Mouse (Mus musculus) CH12.LX (cell line): ENCODE measurements around the gene Ddn.

Experiments
- CTCF ChIP-seq, 2 experiments: IDR thresholded peaks in 1 of 2; conservative IDR thresholded peaks in 1 of 2; 2 replicates each; pipeline ENCODE4 v1.5.1; 2011 to 2012; ENCODE audit warnings: low read depth in 2 of 2, low read length in 2 of 2, improper control_type of control experiment in 1 of 2, inconsistent platforms in 1 of 2, mild to moderate bottlenecking in 1 of 2, moderate library complexity in 1 of 2
- E2F4 ChIP-seq: IDR thresholded peaks from 2 replicates; pipeline ENCODE4 v1.6.1; 2011; ENCODE audit warnings: low read depth, low read length, improper control_type of control experiment; ENCODE audit not compliant: insufficient replicate concordance
- EP300 ChIP-seq: IDR thresholded peaks from 2 replicates; pipeline ENCODE4 v1.6.1; 2011; ENCODE audit warnings: low read length, improper control_type of control experiment
- ETS1 ChIP-seq: conservative IDR thresholded peaks from 2 replicates; pipeline ENCODE4 v1.6.1; 2012; ENCODE audit warnings: low read depth, mild to moderate bottlenecking, inconsistent platforms, low read length, improper control_type of control experiment, moderate library complexity
- MAFK ChIP-seq: IDR thresholded peaks from 2 replicates; pipeline ENCODE4 v1.6.1; 2011; ENCODE audit warnings: low read length, improper control_type of control experiment; ENCODE audit not compliant: insufficient replicate concordance
- POLR2A ChIP-seq: IDR thresholded peaks from 2 replicates; pipeline ENCODE4 v1.6.1; 2011; ENCODE audit warnings: low read depth, mild to moderate bottlenecking, improper control_type of control experiment, low read length
- POLR2AphosphoS2 ChIP-seq: IDR thresholded peaks from 2 replicates; pipeline ENCODE4 v1.6.1; 2011; ENCODE audit warnings: low read depth, low read length, improper control_type of control experiment
- RCOR1 ChIP-seq: conservative IDR thresholded peaks from 2 replicates; pipeline ENCODE4 v1.6.1; 2012; ENCODE audit warnings: low read depth, mild to moderate bottlenecking, inconsistent platforms, low read length, improper control_type of control experiment
- SIN3A ChIP-seq: IDR thresholded peaks from 2 replicates; pipeline ENCODE4 v1.6.1; 2012; ENCODE audit warnings: low read length, improper control_type of control experiment, inconsistent platforms
- TCF12 ChIP-seq: IDR thresholded peaks from 2 replicates; pipeline ENCODE4 v1.6.1; 2014; ENCODE audit warnings: low read depth, mild to moderate bottlenecking, inconsistent platforms, low read length, improper control_type of control experiment
- ZNF384 ChIP-seq: IDR thresholded peaks from 2 replicates; pipeline ENCODE4 v1.6.1; 2012; ENCODE audit warnings: low read depth, low read length, improper control_type of control experiment, inconsistent platforms

DNA sequence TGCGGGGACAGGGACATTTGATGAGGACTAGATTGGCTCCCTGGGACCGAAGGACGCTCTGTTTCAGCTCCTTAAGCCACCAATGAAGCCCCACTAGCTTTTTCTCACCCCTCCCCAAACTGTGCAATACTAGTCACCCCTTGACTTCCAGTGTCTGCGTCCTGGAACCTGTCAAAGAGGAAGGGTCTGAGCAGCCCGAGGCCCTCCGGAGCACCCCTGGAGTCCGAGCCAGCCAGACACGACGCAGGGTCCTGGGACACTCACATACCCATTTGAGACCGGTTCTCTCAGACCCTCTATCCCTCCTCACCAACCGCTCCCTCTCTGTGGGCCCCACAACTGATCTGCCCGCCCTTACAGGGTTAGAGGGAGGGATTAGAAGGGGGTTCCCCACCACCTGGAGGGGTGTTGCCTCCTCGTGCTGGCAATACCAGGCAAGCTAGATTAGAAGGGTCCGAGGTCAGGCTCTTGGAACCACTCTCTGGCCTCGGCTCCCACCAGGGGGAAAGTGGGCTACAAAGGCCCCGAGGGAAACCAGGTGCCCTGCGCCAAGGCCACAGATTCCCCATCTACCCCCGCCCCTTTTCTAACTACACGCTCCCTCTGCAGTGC, 32.2 kb downstream of the Ddn start:
- TF ChIP-seq CTCF (conservative IDR thresholded peaks at IDR 0.05 in 1 of 2, IDR thresholded peaks at IDR 0.05 in 1 of 2; ENCODE audit: low read depth in 2 of 2, low read length in 2 of 2) (no peak), EP300 (no peak), E2F4 (no peak), TCF12 (0 out of 2 replicates have a peak, but pooled peaks have one; percentile 35), ETS1 (peak; percentile 54), POLR2A (peak; percentile 52), ZNF384 (no peak), MAFK (no peak), SIN3A (peak; percentile 66; the same call in 1 of the 2 replicates), POLR2AphosphoS2 (no peak), RCOR1 (no peak)
